Mouse (Mus musculus): ENCODE measurements around the gene Lbh.

- TF ChIP-seq CTCF (IDR thresholded peaks at IDR 0.05; ENCODE audit: low read depth) (no peak), EP300 (optimal IDR thresholded peaks at IDR 0.05) (no peak)
Observed at GRCm38 (mm10) chr17:72880156-72880555, 37.9 kb upstream of the Lbh start.

Data from stomach, postnatal 0 days (tissue).